Mouse (Mus musculus): ENCODE measurements around the gene Irak1.

The Irak1 gene

GRCm38 (mm10) chrX:74023188-74024049, at the start of gene Irak1:
TSS of gene Irak1 (minus strand) at chrX:74023918.
- peak; percentile 68 to 88 for DNase-seq

DNA sequence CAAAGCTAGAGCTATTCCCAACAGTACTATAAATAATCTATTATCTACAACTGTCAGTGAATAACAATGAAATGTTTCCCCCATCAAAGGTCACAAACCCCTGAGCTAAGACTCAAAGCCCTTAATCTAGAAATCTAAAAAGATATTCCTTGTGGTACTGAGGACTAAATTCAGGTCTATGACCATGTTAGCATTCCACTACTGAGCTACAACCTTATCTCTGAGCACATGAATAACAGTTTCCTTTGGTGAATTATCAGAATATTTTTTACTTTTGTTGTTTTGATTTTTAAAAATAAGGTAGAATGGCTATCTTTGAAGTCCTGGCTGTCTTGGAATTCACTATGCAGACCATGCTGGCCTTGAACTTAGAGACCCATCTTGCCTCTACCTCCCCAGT, 47.1 kb upstream of the Irak1 start:
- DNase-seq: no peak

GRCm38 (mm10) chrX:74067891-74068290, 44.2 kb upstream of the Irak1 start:
- peak; percentile 12 to 52 for DNase-seq

DNA sequence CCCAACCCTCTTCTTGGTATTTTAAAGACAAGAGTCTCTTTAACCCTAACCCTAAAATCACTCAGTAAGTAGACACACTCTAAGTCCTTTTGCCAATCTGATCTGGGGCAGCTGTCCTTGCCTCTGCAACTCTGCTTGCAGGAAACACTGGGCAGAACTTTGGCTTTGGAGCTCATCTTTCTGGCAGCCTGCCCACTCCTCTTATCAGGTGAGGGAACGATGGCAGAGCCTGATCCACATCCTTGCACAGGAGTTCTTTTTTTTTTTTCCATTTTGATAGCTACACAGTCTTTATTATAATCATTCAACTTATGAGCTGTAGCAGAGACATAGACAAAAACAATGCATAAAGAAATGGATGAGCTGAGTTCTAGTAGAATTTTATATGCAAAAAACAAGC, 21.4 kb upstream of the Irak1 start:
- DNase-seq: peak; percentile 15 to 48

DNA sequence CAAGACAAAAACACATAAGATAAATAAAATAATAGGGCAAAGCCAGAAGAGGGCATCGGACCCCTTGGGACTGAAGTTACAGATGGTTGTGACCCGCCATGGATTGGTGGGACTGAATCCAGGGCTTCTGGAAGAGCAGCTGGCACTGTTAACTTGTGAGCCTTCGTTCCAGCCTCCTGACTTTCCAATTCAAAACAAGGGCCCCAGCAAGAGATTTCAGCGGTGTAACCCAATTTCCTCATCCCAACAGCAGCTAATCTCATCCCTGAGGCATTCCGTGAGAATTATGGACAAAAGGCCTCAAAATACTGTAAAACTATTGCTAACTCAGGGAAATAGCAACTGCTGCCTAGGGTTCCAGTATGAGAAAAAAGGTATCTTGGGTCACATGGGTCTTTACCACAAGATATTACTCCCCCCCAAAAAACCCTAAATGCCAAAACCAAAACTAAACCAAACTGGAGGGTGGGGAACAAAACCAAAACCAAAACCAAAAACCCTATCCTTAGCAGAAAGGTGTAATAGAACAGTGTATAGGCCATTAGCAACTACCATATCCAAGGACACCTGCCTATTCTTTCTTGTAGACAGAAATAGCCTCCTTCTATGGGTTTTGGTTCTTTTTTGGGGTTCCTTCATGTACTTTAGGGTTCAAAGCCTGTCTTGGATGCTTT, 14.1 kb upstream of the Irak1 start:
- no peak for DNase-seq

GRCm38 (mm10) chrX:74030000-74030399, 6.3 kb upstream of the Irak1 start:
- DNase-seq: peak; percentile 30 to 59

DNA sequence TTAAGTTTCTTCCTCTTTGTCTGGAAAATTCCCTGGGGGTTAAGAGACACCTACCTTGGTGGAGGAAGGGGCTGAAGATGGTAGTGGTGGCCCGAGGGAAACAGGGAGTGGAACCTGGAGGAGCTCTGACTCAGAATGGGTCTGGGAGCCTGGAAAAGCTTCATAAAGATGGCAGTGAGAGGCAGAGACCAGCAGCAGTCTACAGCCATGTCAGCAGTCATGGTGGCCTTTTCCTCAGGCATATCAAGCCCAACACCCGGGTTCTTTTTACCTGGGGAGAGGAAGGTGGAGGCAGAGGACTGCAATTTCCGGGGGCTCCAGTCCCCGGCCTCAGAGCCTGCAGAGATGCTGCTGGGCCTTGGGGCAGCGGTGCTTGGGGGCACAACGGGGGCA, 927 bp downstream of the Irak1 start:
- no peak for DNase-seq

GRCm38 (mm10) chrX:74014597-74014996, 9.1 kb downstream of the Irak1 start:
- no peak for DNase-seq

DNA sequence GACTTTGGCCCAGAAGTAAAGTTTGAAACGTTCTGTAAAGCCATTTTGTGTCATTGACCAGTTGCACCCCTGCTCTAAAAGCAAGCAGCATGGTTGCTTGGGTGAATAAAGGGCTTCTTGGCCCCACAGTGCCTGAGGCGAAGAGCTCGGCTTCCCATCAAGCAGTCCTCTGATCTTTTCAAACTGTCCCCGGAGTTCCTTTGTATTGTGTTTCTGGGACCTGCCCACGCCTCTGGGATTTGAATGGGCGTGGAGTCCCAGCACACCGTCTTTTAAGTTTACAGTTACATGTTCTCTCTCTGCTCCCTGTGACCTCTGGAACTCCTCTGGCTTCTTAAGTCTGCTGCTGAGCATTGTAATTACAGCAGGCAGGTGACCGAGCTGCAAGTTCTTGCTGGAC, 15.7 kb downstream of the Irak1 start:
- DNase-seq: no peak

- DNase-seq: no peak
These were observed 17.3 kb downstream of the Irak1 start for GRCm38 (mm10) chrX:74006401-74006800.

GRCm38 (mm10) chrX:74003644-74004043, 20.1 kb downstream of the Irak1 start:
- DNase-seq: no peak

GRCm38 (mm10) chrX:74001024-74001423, 22.7 kb downstream of the Irak1 start:
- no peak for DNase-seq

GRCm38 (mm10) chrX:73998911-73999869, 24.5 kb downstream of the Irak1 start:
- peak; percentile 11 to 39 for DNase-seq

- DNase-seq: no peak
These were observed 45.9 kb downstream of the Irak1 start for GRCm38 (mm10) chrX:73977783-73978182.

DNA sequence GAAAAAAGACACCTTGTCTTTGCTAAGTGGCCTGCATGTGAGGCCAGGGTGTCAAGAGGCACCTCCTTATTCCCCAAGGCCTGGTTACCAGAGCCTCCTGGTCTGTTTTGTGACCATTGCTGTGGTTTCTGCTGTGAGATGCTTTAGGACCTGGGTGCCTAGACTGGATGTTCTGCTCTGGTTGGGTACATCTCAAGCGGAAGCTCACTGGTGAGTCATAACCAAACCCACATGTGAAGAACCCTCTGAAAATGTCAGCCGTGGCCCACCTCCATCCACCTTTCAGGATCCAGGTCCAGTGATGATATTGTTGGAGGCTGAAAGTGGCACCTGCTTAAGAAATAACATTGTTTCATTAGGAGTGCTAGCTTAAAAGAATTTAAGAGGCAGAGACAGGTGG, 47.4 kb downstream of the Irak1 start:
- no peak for DNase-seq

- DNase-seq: no peak
These were observed 50.9 kb downstream of the Irak1 start for GRCm38 (mm10) chrX:73972774-73973173.

DNA sequence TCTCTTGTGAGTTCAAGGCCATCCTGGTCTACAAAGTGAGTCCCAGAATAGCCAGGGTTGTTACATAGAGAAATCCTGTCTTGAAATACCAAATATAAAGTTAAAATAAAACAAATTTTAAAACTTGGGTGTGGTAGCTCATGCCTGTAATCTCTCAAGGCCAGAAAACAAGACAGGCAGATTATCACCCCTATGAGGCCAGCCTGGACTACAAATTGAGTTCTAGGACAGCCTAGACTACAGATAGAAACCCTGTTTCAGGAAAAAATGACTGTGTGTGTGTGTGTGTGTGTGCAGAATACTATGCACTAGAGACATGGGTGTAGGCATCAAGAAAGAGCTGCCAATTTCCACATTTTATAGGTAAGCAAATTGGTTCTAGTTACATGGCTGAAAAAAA, 52.9 kb downstream of the Irak1 start:
- DNase-seq: no peak

GRCm38 (mm10) chrX:73969729-73970128, 54.0 kb downstream of the Irak1 start:
- DNase-seq: no peak

DNA sequence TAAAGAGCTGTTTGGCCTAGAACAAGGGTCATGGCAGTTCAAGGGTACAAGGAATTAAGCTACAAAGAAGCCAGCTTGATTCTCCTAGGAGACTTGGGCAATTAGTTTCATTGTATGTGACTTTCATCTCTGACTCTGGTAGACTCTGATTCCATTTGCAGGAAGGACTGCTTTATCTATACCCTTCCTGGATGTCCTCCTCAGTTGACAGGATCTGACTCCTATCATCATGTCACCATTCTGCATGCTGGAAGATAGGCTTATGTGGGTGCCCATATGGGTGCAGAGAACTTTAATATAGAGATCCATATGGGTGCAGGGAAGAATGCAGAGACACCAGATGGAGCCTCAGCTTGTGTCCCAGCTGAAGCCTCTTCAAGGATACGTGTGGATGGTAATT, 54.6 kb downstream of the Irak1 start:
- DNase-seq: no peak

- DNase-seq: peak; percentile 91
These were observed 56.3 kb downstream of the Irak1 start for GRCm38 (mm10) chrX:73967177-73968075.

GRCm38 (mm10) chrX:73966248-73967176, 57.2 kb downstream of the Irak1 start, which contains the start of gene Hcfc1:
TSS of gene Hcfc1 (minus strand) at chrX:73966357.
- peak; percentile 92 to 93 for DNase-seq

All from kidney, postnatal 36 days (tissue).